Mouse (Mus musculus) cerebellum, postnatal 10 days (tissue): ENCODE measurements around the gene Tmem37.
A peak's percentile ranks its signal among the peaks of the same experiment; 100 is the strongest.

ENCODE experiments used
- DNase-seq, 2 experiments: peaks; one replicate each; pipeline ENCODE4 v3.0.0; 2021; ENCODE audit warnings: mixed read lengths in 2 of 2

Tmem37 gene

GRCm38 (mm10) chr1:120073519-120074306, at the start of gene Tmem37:
Gene Tmem37, minus strand, starts transcription at chr1:120074074.
- peak; percentile 47 to 68 for DNase-seq

- DNase-seq, result no peak
Measured at GRCm38 (mm10) chr1:120122634-120123383, 48.9 kb upstream of the Tmem37 start.

GRCm38 (mm10) chr1:120121930-120122530, 48.2 kb upstream of the Tmem37 start:
- DNase-seq, result no peak

- peak; percentile 99 for DNase-seq
Measured at GRCm38 (mm10) chr1:120120969-120121811, 47.3 kb upstream of the Tmem37 start, which contains the start of the genes Dbi and 3110009E18Rik. Gene Dbi, minus strand, starts transcription at chr1:120121078. Gene 3110009E18Rik, plus strand, starts transcription at chr1:120121187.

GRCm38 (mm10) chr1:120120141-120120968, 46.5 kb upstream of the Tmem37 start:
- DNase-seq, result peak; percentile 56 to 59

- DNase-seq, result peak; percentile 24 to 28
Measured at GRCm38 (mm10) chr1:120119389-120119788, 45.5 kb upstream of the Tmem37 start.

GRCm38 (mm10) chr1:120118854-120119253, 45.0 kb upstream of the Tmem37 start:
- DNase-seq, result no peak

- DNase-seq, result peak; percentile 42 to 43
Measured at GRCm38 (mm10) chr1:120116106-120116505, 42.2 kb upstream of the Tmem37 start.

- peak; percentile 92 to 93 for DNase-seq
Measured at GRCm38 (mm10) chr1:120115671-120116081, 41.8 kb upstream of the Tmem37 start.

- no peak for DNase-seq
Measured at GRCm38 (mm10) chr1:120112251-120113187, 38.6 kb upstream of the Tmem37 start.

GRCm38 (mm10) chr1:120111766-120112165, 37.9 kb upstream of the Tmem37 start:
- no peak for DNase-seq

GRCm38 (mm10) chr1:120109741-120110432, 36.0 kb upstream of the Tmem37 start:
- DNase-seq, result no peak

GRCm38 (mm10) chr1:120105556-120105959, 31.7 kb upstream of the Tmem37 start:
- no peak for DNase-seq

GRCm38 (mm10) chr1:120101227-120101609, 27.3 kb upstream of the Tmem37 start:
- no peak for DNase-seq

- DNase-seq, result no peak
Measured at GRCm38 (mm10) chr1:120100456-120101226, 26.8 kb upstream of the Tmem37 start.

- no peak for DNase-seq
Measured at GRCm38 (mm10) chr1:120099483-120099882, 25.6 kb upstream of the Tmem37 start.

GRCm38 (mm10) chr1:120098327-120098726, 24.5 kb upstream of the Tmem37 start:
- DNase-seq, result peak; percentile 60 to 64

GRCm38 (mm10) chr1:120094920-120095319, 21.0 kb upstream of the Tmem37 start:
- no peak for DNase-seq
